Mouse (Mus musculus) CH12.LX (cell line): Measurements from ENCODE around the gene Timp3.

Experiments used
- CHD1 ChIP-seq: IDR thresholded peaks from 2 replicates; pipeline ENCODE4 v1.6.1; 2012; ENCODE audit warnings: low read depth, low read length, improper control_type of control experiment, inconsistent platforms
- CTCF ChIP-seq, 2 experiments: IDR thresholded peaks in 1 of 2; conservative IDR thresholded peaks in 1 of 2; 2 replicates each; pipeline ENCODE4 v1.5.1; 2011 to 2012; ENCODE audit warnings: low read depth in 2 of 2, low read length in 2 of 2, improper control_type of control experiment in 1 of 2, inconsistent platforms in 1 of 2, mild to moderate bottlenecking in 1 of 2, moderate library complexity in 1 of 2
- ETS1 ChIP-seq: conservative IDR thresholded peaks from 2 replicates; pipeline ENCODE4 v1.6.1; 2012; ENCODE audit warnings: low read depth, mild to moderate bottlenecking, inconsistent platforms, low read length, improper control_type of control experiment, moderate library complexity
- MAX ChIP-seq: IDR thresholded peaks from 2 replicates; pipeline ENCODE4 v1.6.1; 2011; ENCODE audit warnings: low read length, improper control_type of control experiment
- POLR2A ChIP-seq: IDR thresholded peaks from 2 replicates; pipeline ENCODE4 v1.6.1; 2011; ENCODE audit warnings: low read depth, mild to moderate bottlenecking, improper control_type of control experiment, low read length
- SMC3 ChIP-seq: IDR thresholded peaks from 2 replicates; pipeline ENCODE4 v1.6.1; 2011; ENCODE audit warnings: low read depth, low read length, improper control_type of control experiment

GRCm38 (mm10) chr10:86295454-86296098 is 4.6 kb upstream of the Timp3 start:
- no peak for TF ChIP-seq MAX
- TF ChIP-seq CTCF (conservative IDR thresholded peaks at IDR 0.05 in 1 of 2, IDR thresholded peaks at IDR 0.05 in 1 of 2; ENCODE audit: low read depth in 2 of 2, low read length in 2 of 2), result no peak
- TF ChIP-seq SMC3, result no peak
- TF ChIP-seq ETS1, result no peak
- no peak for TF ChIP-seq POLR2A
- no peak for TF ChIP-seq CHD1
